Mouse (Mus musculus): ENCODE data around the gene Fscb. TPM values are rescaled to one million over a fixed set of nuclear protein-coding genes. Genes with fewer than 3 reads are reported as not detected.

The Fscb gene
- total RNA-seq (2021), result not detected
- long read RNA-seq, experiment 1, result 0 reads
- long read RNA-seq, experiment 2, result 0 reads

DNA sequence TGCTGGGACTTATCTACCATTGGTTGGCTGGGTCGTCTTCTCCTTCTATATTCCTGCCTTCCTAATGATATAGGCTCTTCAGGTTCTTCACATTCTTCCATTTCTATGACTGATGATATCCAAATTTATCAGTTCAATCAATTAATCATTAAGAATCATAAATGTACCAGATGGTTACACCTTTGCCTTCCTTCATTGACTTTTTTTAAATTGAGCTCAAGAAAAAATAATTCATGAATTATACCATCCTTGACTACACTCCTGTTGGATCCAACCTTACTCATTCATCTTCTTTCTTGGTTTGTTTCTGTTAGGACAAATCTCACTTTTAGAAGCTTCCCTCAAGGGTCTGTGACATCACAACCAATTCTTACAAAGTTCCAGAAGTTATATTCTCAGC, at the start of gene Fscb:
Fscb (minus strand) TSS at position 101 of the 400 bp plus-strand sequence.
- intact Hi-C loops (cut with DNase I; ENCODE audit: low total_unique reads), result no loop called here
- DNase-seq, result no peak

GRCm38 (mm10) chr12:64516775-64517174, 42.3 kb upstream of the Fscb start:
- no peak for DNase-seq
- intact Hi-C loops (cut with DNase I; ENCODE audit: low total_unique reads), result no loop called here

DNA sequence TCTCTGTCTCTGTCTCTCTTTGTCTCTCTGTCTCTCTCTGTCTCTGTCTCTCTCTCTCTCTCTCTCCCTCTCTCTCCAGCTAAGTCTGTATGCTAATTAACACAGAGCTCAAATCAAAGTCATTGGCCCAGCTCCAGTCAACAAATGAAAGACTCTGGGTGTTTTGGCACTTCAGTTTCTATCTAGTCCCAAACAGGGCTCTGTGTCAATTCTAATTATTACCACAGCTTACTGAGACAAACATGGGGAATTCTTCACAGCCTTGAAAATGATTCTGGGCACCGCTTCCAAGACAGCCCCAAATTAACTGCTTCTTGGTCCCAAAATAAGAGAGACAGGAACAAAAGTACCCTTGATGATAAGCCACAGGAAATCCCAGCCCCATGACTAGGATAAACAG, 38.9 kb upstream of the Fscb start:
- intact Hi-C loops (cut with DNase I; ENCODE audit: low total_unique reads), result no loop called here
- no peak for DNase-seq

- no peak for DNase-seq
- intact Hi-C loops (cut with DNase I; ENCODE audit: low total_unique reads), result no loop called here
Observed at GRCm38 (mm10) chr12:64497706-64498105, 23.2 kb upstream of the Fscb start.

GRCm38 (mm10) chr12:64473615-64474014, 875 bp downstream of the Fscb start:
- DNase-seq, result no peak
- intact Hi-C loops (cut with DNase I; ENCODE audit: low total_unique reads), result no loop called here

DNA sequence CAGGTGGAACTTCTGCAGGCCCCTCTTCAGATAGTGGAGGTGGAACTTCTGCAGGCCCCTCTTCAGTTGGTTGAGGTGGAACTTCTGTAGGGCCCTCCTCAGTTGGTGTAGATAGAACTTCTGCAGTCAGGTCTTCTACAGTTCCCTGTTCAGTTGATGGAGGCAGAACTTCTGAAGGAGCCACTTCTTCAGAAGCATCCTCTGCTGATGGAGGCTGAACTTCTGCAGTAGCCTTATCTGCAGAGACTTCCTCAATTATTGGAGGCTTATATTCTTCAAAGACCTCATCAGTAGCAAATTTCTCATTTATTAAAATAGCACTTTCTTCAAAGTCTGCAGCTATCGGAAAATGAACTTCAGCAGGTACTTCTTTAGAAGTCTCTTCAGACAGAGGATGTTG, 1.4 kb downstream of the Fscb start:
- intact Hi-C loops (cut with DNase I; ENCODE audit: low total_unique reads), result no loop called here
- DNase-seq, result no peak

DNA sequence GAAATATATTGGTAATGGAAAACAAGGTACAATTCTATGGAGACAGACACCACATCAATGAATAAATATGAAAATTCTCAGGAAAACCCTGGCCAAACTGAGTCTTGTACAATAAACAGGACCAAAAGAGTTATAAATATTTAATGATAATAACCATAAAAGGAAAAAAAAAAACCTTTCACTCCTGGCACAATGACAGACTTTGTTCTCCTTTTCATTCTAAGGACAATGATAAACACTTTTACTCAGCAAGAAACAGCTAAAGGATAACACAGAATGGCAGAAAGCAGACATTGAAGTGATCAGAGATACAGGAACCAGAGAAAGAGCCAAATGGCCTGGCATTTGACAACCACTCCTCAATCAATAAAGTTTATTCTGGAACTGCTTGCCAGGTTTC, 19.3 kb downstream of the Fscb start:
- intact Hi-C loops (cut with DNase I; ENCODE audit: low total_unique reads), result no loop called here
- no peak for DNase-seq

GRCm38 (mm10) chr12:64449911-64450310, 24.6 kb downstream of the Fscb start:
- DNase-seq, result no peak
- intact Hi-C loops (cut with DNase I; ENCODE audit: low total_unique reads), result no loop called here

DNA sequence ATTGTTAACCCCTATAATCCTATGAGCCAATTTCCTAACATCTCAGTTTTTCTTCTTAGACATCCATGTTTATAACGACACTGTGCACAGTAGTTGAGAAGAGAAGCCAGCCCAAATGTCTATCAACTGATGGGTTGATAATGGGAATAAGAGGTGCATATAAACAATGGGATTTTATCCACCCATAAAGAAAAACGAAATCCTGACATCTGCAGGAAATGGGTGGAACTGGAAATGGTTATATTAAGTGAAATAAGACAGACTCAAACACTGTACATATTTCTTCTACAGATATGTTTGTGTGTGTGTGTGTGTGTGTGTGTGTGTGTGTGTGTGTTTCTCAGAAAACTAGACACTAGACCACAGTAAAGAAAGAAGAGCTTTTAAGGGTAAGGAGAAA, 37.8 kb downstream of the Fscb start:
- no peak for DNase-seq
- intact Hi-C loops (cut with DNase I; ENCODE audit: low total_unique reads), result no loop called here

Data from gastrocnemius, postnatal 14 days (tissue).